Mouse (Mus musculus): ENCODE measurements around the gene Aak1. TPM values are rescaled to one million over a fixed set of nuclear protein-coding genes. Genes with fewer than 3 reads are reported as not detected.

Gene Aak1
- polyA plus RNA-seq (2015; fragmentation: Nextera tagmentation; extraction: Ambion mirVana), result 44.0 and 51.8 TPM in 2 replicates

GRCm38 (mm10) chr6:86848915-86849644, at the start of gene Aak1:
Gene Aak1, plus strand, starts transcription at chr6:86849517.
- Histone ChIP-seq H3K4me3 (peak within 1 kb of the TSS; percentile 77), H3K9ac (peak within 1 kb of the TSS; percentile 69), H3K9me3 (no peaks in the 10 kb centered on the region), H3K36me3 (replicated peaks) (no peaks in the 10 kb centered on the region), H3K27ac (peak within 1 kb of the TSS; percentile 93), H3K4me1 (peaks cover 46% of the 10 kb centered on the region), H3K27me3 (replicated peaks) (no peaks in the 10 kb centered on the region), H3K4me2 (peak within 1 kb of the TSS; percentile 74)
- ATAC-seq (replicated peaks), result peak; percentile 94
- under 1% methylated on average over 58 of the region's 60 CpGs for WGBS

- Histone ChIP-seq H3K27ac (no peak overlapping the region), H3K9me3 (no peaks in the 10 kb centered on the region), H3K4me2 (no peak overlapping the region), H3K9ac (no peak overlapping the region), H3K27me3 (replicated peaks) (no peaks in the 10 kb centered on the region), H3K36me3 (replicated peaks) (no peaks in the 10 kb centered on the region), H3K4me3 (no peak overlapping the region), H3K4me1 (no peaks in the 10 kb centered on the region)
- WGBS, result 91% methylated on average over 3 of the region's 3 CpGs
- ATAC-seq (replicated peaks), result no peak
Measured at GRCm38 (mm10) chr6:86800467-86800866, 48.9 kb upstream of the Aak1 start.

GRCm38 (mm10) chr6:86801431-86801830, 47.9 kb upstream of the Aak1 start:
- H3K9me3 ChIP-seq, result no peaks in the 10 kb centered on the region
- H3K4me2 ChIP-seq, result no peak overlapping the region
- no peak for ATAC-seq (replicated peaks)
- no peak overlapping the region for H3K9ac ChIP-seq
- H3K4me1 ChIP-seq, result no peaks in the 10 kb centered on the region
- H3K27ac ChIP-seq, result no peak overlapping the region
- no peaks in the 10 kb centered on the region for H3K27me3 ChIP-seq (replicated peaks)
- WGBS, result 53% methylated on average over 11 of the region's 11 CpGs
- H3K4me3 ChIP-seq, result no peak overlapping the region
- H3K36me3 ChIP-seq (replicated peaks), result no peaks in the 10 kb centered on the region

GRCm38 (mm10) chr6:86804646-86805045, 44.7 kb upstream of the Aak1 start:
- no peaks in the 10 kb centered on the region for H3K9me3 ChIP-seq
- no peak overlapping the region for H3K4me2 ChIP-seq
- H3K36me3 ChIP-seq (replicated peaks), result no peaks in the 10 kb centered on the region
- WGBS, result 86% methylated on average over 3 of the region's 3 CpGs
- H3K27ac ChIP-seq, result no peak overlapping the region
- no peak overlapping the region for H3K9ac ChIP-seq
- H3K4me3 ChIP-seq, result no peak overlapping the region
- H3K4me1 ChIP-seq, result peaks cover 7% of the 10 kb centered on the region
- ATAC-seq (replicated peaks), result no peak
- H3K27me3 ChIP-seq (replicated peaks), result no peaks in the 10 kb centered on the region

- no peak for ATAC-seq (replicated peaks)
- peaks cover 12% of the 10 kb centered on the region for H3K4me1 ChIP-seq
- no peak overlapping the region for H3K27ac ChIP-seq
- H3K9me3 ChIP-seq, result no peaks in the 10 kb centered on the region
- H3K4me3 ChIP-seq, result no peak overlapping the region
- 6% methylated on average over 5 of the region's 5 CpGs for WGBS
- peak overlapping the region; percentile 22 for H3K4me2 ChIP-seq
- no peak overlapping the region for H3K9ac ChIP-seq
- H3K36me3 ChIP-seq (replicated peaks), result no peaks in the 10 kb centered on the region
- H3K27me3 ChIP-seq (replicated peaks), result no peaks in the 10 kb centered on the region
Measured at GRCm38 (mm10) chr6:86806455-86807086, 42.7 kb upstream of the Aak1 start.

GRCm38 (mm10) chr6:86812919-86813318, 36.4 kb upstream of the Aak1 start:
- 61% methylated on average over 4 of the region's 4 CpGs for WGBS

GRCm38 (mm10) chr6:86813341-86813740, 36.0 kb upstream of the Aak1 start:
- H3K9me3 ChIP-seq, result no peaks in the 10 kb centered on the region
- ATAC-seq (replicated peaks), result no peak
- H3K9ac ChIP-seq, result no peak overlapping the region
- no peaks in the 10 kb centered on the region for H3K27me3 ChIP-seq (replicated peaks)
- peaks cover 18% of the 10 kb centered on the region for H3K4me1 ChIP-seq
- no peaks in the 10 kb centered on the region for H3K36me3 ChIP-seq (replicated peaks)
- H3K27ac ChIP-seq, result no peak overlapping the region
- H3K4me2 ChIP-seq, result no peak overlapping the region
- 23% methylated on average over 3 of the region's 3 CpGs for WGBS
- no peak overlapping the region for H3K4me3 ChIP-seq

More at GRCm38 (mm10) chr6:86812919-86813318, 36.4 kb upstream of the Aak1 start:
- no peaks in the 10 kb centered on the region for H3K36me3 ChIP-seq (replicated peaks)
- ATAC-seq (replicated peaks), result no peak
- peaks cover 18% of the 10 kb centered on the region for H3K4me1 ChIP-seq
- no peak overlapping the region for H3K9ac ChIP-seq
- no peaks in the 10 kb centered on the region for H3K27me3 ChIP-seq (replicated peaks)
- H3K4me3 ChIP-seq, result no peak overlapping the region
- no peaks in the 10 kb centered on the region for H3K9me3 ChIP-seq
- no peak overlapping the region for H3K4me2 ChIP-seq
- H3K27ac ChIP-seq, result no peak overlapping the region

- Histone ChIP-seq H3K27me3 (replicated peaks) (no peaks in the 10 kb centered on the region), H3K4me2 (peak overlapping the region; percentile 33), H3K9me3 (no peaks in the 10 kb centered on the region), H3K4me1 (peaks cover 12% of the 10 kb centered on the region), H3K4me3 (no peak overlapping the region), H3K27ac (0 out of 2 replicates have a peak overlapping the region, but pooled peaks have one; percentile 0), H3K9ac (no peak overlapping the region), H3K36me3 (replicated peaks) (no peaks in the 10 kb centered on the region)
- WGBS, result 40% methylated on average over 3 of the region's 3 CpGs
- no peak for ATAC-seq (replicated peaks)
Measured at GRCm38 (mm10) chr6:86814926-86815325, 34.4 kb upstream of the Aak1 start.

- no peaks in the 10 kb centered on the region for H3K36me3 ChIP-seq (replicated peaks)
- no peak for ATAC-seq (replicated peaks)
- H3K4me1 ChIP-seq, result peaks cover 10% of the 10 kb centered on the region
- H3K4me2 ChIP-seq, result peak overlapping the region; percentile 33
- H3K27me3 ChIP-seq (replicated peaks), result no peaks in the 10 kb centered on the region
- 0 out of 2 replicates have a peak overlapping the region, but pooled peaks have one; percentile 0 for H3K27ac ChIP-seq
- no peaks in the 10 kb centered on the region for H3K9me3 ChIP-seq
- H3K4me3 ChIP-seq, result no peak overlapping the region
- no peak overlapping the region for H3K9ac ChIP-seq
- 8% methylated on average over 7 of the region's 7 CpGs for WGBS
Measured at GRCm38 (mm10) chr6:86815436-86815835, 33.9 kb upstream of the Aak1 start.

- H3K27me3 ChIP-seq (replicated peaks), result no peaks in the 10 kb centered on the region
- H3K36me3 ChIP-seq (replicated peaks), result no peaks in the 10 kb centered on the region
- no peak overlapping the region for H3K9ac ChIP-seq
- no peak overlapping the region for H3K27ac ChIP-seq
- peaks cover 10% of the 10 kb centered on the region for H3K4me1 ChIP-seq
- H3K9me3 ChIP-seq, result no peaks in the 10 kb centered on the region
- no peak overlapping the region for H3K4me2 ChIP-seq
- WGBS, result 23% methylated on average over 8 of the region's 8 CpGs
- no peak overlapping the region for H3K4me3 ChIP-seq
- ATAC-seq (replicated peaks), result no peak
Measured at GRCm38 (mm10) chr6:86816586-86816985, 32.7 kb upstream of the Aak1 start.

- H3K27me3 ChIP-seq (replicated peaks), result no peaks in the 10 kb centered on the region
- no peaks in the 10 kb centered on the region for H3K9me3 ChIP-seq
- H3K4me3 ChIP-seq, result no peak overlapping the region
- H3K36me3 ChIP-seq (replicated peaks), result no peaks in the 10 kb centered on the region
- H3K4me1 ChIP-seq, result peaks cover 17% of the 10 kb centered on the region
- ATAC-seq (replicated peaks), result no peak
- no peak overlapping the region for H3K9ac ChIP-seq
- H3K4me2 ChIP-seq, result no peak overlapping the region
- 84% methylated on average over 4 of the region's 4 CpGs for WGBS
- H3K27ac ChIP-seq, result no peak overlapping the region
Measured at GRCm38 (mm10) chr6:86818914-86819313, 30.4 kb upstream of the Aak1 start.

- Histone ChIP-seq H3K27ac (no peak overlapping the region), H3K36me3 (replicated peaks) (no peaks in the 10 kb centered on the region), H3K4me2 (no peak overlapping the region), H3K4me1 (peaks cover 16% of the 10 kb centered on the region), H3K4me3 (no peak overlapping the region), H3K27me3 (replicated peaks) (no peaks in the 10 kb centered on the region), H3K9ac (no peak overlapping the region), H3K9me3 (no peaks in the 10 kb centered on the region)
- no peak for ATAC-seq (replicated peaks)
- WGBS, result 86% methylated on average over 5 of the region's 5 CpGs
Measured at GRCm38 (mm10) chr6:86819926-86820325, 29.4 kb upstream of the Aak1 start.

- no peaks in the 10 kb centered on the region for H3K27me3 ChIP-seq (replicated peaks)
- 65% methylated on average over 7 of the region's 7 CpGs for WGBS
- no peak overlapping the region for H3K4me3 ChIP-seq
- ATAC-seq (replicated peaks), result no peak
- H3K27ac ChIP-seq, result no peak overlapping the region
- no peak overlapping the region for H3K9ac ChIP-seq
- H3K4me2 ChIP-seq, result no peak overlapping the region
- no peaks in the 10 kb centered on the region for H3K9me3 ChIP-seq
- H3K4me1 ChIP-seq, result peaks cover 8% of the 10 kb centered on the region
- no peaks in the 10 kb centered on the region for H3K36me3 ChIP-seq (replicated peaks)
Measured at GRCm38 (mm10) chr6:86820690-86821089, 28.6 kb upstream of the Aak1 start.

Data from midbrain, embryonic 15.5 days (tissue).